Mouse (Mus musculus): Measurements from ENCODE around the gene Fam227b. TPM values are rescaled to one million over a fixed set of nuclear protein-coding genes. Genes with fewer than 3 reads are reported as not detected.

The Fam227b gene
- polyA plus RNA-seq, 1 experiment = not detected

DNA sequence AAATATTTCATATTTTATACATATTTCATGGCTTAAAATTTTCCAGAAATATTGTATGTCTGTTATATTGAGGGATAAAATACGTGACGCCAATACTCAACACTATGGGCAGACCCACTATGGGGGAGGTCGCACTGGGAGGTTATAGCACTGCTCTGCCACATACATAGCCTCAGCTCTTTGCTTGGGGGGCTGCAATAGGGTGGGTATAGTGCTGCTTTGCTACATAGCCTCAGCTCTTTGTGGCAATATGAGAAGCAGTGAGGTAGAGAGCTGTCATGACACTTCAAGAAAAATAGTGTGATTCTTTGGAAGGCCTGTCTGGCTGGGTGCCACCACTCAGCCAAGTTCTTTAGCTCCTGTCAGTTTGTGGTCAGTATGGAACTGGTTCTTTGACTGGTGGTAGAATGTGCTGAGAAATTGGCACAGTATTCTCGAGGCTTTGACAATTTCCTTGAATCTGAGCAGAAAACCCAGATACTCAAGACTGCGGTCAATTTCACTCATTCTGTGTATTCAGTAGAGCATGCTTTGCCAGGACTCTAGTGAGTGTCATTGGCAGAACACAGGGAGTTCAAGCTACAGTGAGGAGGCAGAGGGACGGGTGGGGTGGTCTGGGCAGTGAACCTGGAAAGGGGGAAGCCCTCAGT is 212.7 kb downstream of the Fam227b start:
- no peak overlapping the region for H3K27ac ChIP-seq (ENCODE audit: insufficient read depth, low read depth, low read length)
- no peak overlapping the region for H3K4me3 ChIP-seq (ENCODE audit: insufficient read depth, low read length)
- H3K4me1 ChIP-seq (ENCODE audit: control insufficient read depth, insufficient read depth, low read length) = peaks cover 12% of the 10 kb centered on the region
- no peak for TF ChIP-seq CTCF (IDR thresholded peaks at IDR 0.05; ENCODE audit: low read depth, low read length)
- TF ChIP-seq POLR2A (IDR thresholded peaks at IDR 0.05; ENCODE audit: borderline replicate concordance, low read depth, low read length) = no peak

DNA sequence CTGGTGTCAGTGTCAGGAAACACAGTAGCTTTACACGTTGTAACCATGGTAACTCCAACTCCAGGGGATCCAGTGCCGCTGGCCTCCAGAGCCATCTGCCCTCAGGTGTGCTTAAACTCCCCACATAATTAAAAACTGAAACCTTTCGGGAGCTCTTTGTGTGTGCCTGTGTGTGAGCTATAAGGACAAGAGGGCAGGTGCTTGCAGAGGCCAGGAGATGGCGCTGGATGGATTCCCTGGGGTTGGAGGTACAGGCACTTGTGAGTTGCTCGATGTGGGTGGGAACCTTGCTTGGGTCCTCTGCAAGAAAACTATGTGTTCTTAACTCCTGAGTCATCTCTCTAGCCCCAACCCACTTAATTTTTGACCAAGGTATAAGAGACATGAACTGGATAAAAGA is 215.4 kb downstream of the Fam227b start:
- H3K27ac ChIP-seq (ENCODE audit: insufficient read depth, low read depth, low read length) = no peak overlapping the region
- no peak for TF ChIP-seq CTCF (IDR thresholded peaks at IDR 0.05; ENCODE audit: low read depth, low read length)
- no peak for TF ChIP-seq POLR2A (IDR thresholded peaks at IDR 0.05; ENCODE audit: borderline replicate concordance, low read depth, low read length)
- H3K4me1 ChIP-seq (ENCODE audit: control insufficient read depth, insufficient read depth, low read length) = peaks cover 26% of the 10 kb centered on the region
- H3K4me3 ChIP-seq (ENCODE audit: insufficient read depth, low read length) = no peak overlapping the region

DNA sequence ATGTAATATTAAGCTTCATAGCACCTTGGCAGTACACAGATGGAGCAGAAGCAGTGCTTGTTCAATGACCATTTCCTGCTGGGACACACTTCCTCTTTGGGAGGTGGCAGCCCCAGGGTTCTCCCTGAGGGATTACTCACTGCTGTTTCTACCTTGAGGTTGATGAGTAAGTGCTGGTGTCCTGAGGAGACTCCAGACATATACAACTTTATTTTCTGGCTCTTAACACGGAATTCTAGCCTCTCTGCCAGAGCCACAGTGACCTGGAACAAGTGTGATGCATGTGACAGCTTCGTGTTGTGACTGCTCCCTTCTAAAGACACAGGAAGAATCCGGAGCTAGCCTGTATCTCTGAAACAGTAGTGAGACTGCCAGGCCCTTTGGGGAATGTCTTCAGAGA is 217.8 kb downstream of the Fam227b start:
- Histone ChIP-seq H3K4me3 (ENCODE audit: insufficient read depth, low read length) (no peak overlapping the region), H3K27ac (ENCODE audit: insufficient read depth, low read depth, low read length) (no peak overlapping the region), H3K4me1 (ENCODE audit: control insufficient read depth, insufficient read depth, low read length) (peaks cover 30% of the 10 kb centered on the region)
- TF ChIP-seq POLR2A (IDR thresholded peaks at IDR 0.05; ENCODE audit: borderline replicate concordance, low read depth, low read length) (no peak), CTCF (IDR thresholded peaks at IDR 0.05; ENCODE audit: low read depth, low read length) (no peak)

Other genes starting within 250 kb of the Fam227b start
- gene Fgf7, start 117.3 kb downstream of the Fam227b start, polyA plus RNA-seq (2012; ENCODE audit: insufficient read depth, insufficient read length, missing spikeins) = 1.1 and 1.4 TPM in 2 replicates
- gene Dtwd1, start 137 bp upstream of the Fam227b start, polyA plus RNA-seq (2012; ENCODE audit: insufficient read depth, insufficient read length, missing spikeins) = 7.0 TPM in 2 replicates
- not detected in 2 replicates for gene Gm17555, start 63.1 kb upstream of the Fam227b start, polyA plus RNA-seq (2012; ENCODE audit: insufficient read depth, insufficient read length, missing spikeins)

All from bone marrow macrophage, adult 2 months (primary cell).